18 mouse cellular contexts compared by ENCODE assay signal in the genomic region with DNA sequence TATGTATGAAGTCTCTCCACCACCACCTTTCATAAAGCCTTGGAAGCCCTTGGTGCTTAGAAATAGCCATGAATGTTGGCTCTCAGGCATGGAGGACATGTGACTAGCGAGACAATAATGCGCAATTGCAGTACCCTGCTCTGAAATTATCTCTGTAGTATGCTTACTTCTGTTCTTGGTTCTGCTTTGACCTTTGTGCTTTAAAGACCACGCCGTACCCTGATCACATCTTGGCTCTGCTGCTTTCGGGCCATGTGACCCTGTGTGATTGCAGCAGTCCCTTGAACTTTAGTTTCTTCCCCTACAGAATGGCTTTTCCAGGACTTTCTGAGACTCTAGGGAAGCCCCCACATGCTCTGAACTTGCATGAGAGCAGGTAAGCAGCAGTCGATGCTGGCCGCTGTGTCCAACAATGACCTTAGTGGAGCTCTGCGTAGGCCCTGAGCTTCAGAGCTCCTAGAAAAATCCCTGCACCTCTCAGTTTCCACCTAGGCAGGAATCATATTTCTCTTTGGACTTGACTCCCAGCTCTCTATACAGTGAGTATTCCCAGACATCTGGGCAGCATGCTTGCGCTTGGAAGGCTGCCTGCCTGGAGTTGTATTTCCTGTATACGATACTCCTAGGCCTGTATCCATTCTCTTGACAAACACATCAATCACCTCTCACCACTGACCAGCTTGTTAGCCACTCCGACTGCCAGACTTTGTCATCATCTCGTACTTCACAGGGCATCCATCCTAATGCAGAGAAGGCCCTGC. TPM values are rescaled to one million over a fixed set of nuclear protein-coding genes. Genes with fewer than 3 reads are reported as not detected.
DNase-seq lines count a peak whose midpoint lies in the region; ATAC-seq lines count a peak whose summit lies in the region.
"Had no signal": no experiment of that assay in that cellular context is flagged by ENCODE, and none has a peak within 500 bp of the region (broad histone marks: within the 10 kb centered on the region; RNA-seq: fewer than 3 reads in every experiment).

No protein-coding gene starts in this region.

- no peak overlapping the region for H3K27ac ChIP-seq in kidney, embryonic 14.5 days (ENCODE audit: low read depth, low read length)
- no peak overlapping the region; the same call in 1 of the 2 replicates for H3K27ac ChIP-seq in embryonic facial prominence, embryonic 15.5 days (replicated peaks)
- H3K27ac ChIP-seq in limb, embryonic 12.5 days = peak overlapping the region; percentile 74
- H3K27ac ChIP-seq: forebrain, embryonic 15.5 days; liver, embryonic 12.5 days; neural tube, embryonic 15.5 days had no signal

- H3K4me2 ChIP-seq in kidney, embryonic 14.5 days (replicated peaks; ENCODE audit: low read depth, low read length) = no peak overlapping the region
- H3K4me2 ChIP-seq in embryonic facial prominence, embryonic 15.5 days (replicated peaks) = no peak overlapping the region
- H3K4me2 ChIP-seq in limb, embryonic 12.5 days = no peak overlapping the region
- H3K4me2 ChIP-seq: forebrain, embryonic 15.5 days; liver, embryonic 12.5 days; midbrain, embryonic 11.5 days; neural tube, embryonic 15.5 days had no signal

- H3K4me3 ChIP-seq in kidney, embryonic 14.5 days (ENCODE audit: low read length) = no peak overlapping the region
- H3K4me3 ChIP-seq in embryonic facial prominence, embryonic 15.5 days (replicated peaks) = no peak overlapping the region
- no peak overlapping the region for H3K4me3 ChIP-seq in limb, embryonic 12.5 days (replicated peaks)
- H3K4me3 ChIP-seq: forebrain, embryonic 15.5 days; liver, embryonic 12.5 days; neural tube, embryonic 15.5 days had no signal

- no peaks in the 10 kb centered on the region for H3K36me3 ChIP-seq in kidney, embryonic 14.5 days (ENCODE audit: control insufficient read depth, insufficient read depth, low read length)
- no peaks in the 10 kb centered on the region for H3K36me3 ChIP-seq in embryonic facial prominence, embryonic 15.5 days
- no peaks in the 10 kb centered on the region for H3K36me3 ChIP-seq in limb, embryonic 12.5 days
- H3K36me3 ChIP-seq: forebrain, embryonic 15.5 days; liver, embryonic 12.5 days; neural tube, embryonic 15.5 days had no signal

- 60% methylated on average over 12 of the region's 12 CpGs for WGBS in kidney, embryonic 14.5 days
- 62% methylated on average over 12 of the region's 12 CpGs for WGBS in embryonic facial prominence, embryonic 15.5 days
- WGBS in limb, embryonic 12.5 days = 59% methylated on average over 12 of the region's 12 CpGs

- no peaks in the 10 kb centered on the region for H3K9me3 ChIP-seq in kidney, embryonic 14.5 days (ENCODE audit: control insufficient read depth, low read length)
- H3K9me3 ChIP-seq in embryonic facial prominence, embryonic 15.5 days (replicated peaks) = no peaks in the 10 kb centered on the region
- H3K9me3 ChIP-seq in limb, embryonic 12.5 days = no peaks in the 10 kb centered on the region
- H3K9me3 ChIP-seq: forebrain, embryonic 15.5 days; liver, embryonic 12.5 days; neural tube, embryonic 15.5 days had no signal

- H3K4me1 ChIP-seq in kidney, embryonic 14.5 days (ENCODE audit: control insufficient read depth, insufficient read depth, low read length) = 0 out of 2 replicates have a peak, but pooled peaks cover 5% of the 10 kb centered on the region
- H3K4me1 ChIP-seq in embryonic facial prominence, embryonic 15.5 days = no peaks in the 10 kb centered on the region
- H3K4me1 ChIP-seq in limb, embryonic 12.5 days (replicated peaks) = peaks cover 16% of the 10 kb centered on the region; the same call in 1 of the 2 replicates
- H3K4me1 ChIP-seq: forebrain, embryonic 15.5 days; liver, embryonic 12.5 days; neural tube, embryonic 15.5 days had no signal

- ATAC-seq in kidney, embryonic 14.5 days (ENCODE audit: low FRiP score, low TSS enrichment) = peak; percentile 66; the same call in 1 of the 2 replicates
- peak; percentile 63; the same call in 1 of the 2 replicates for ATAC-seq in embryonic facial prominence, embryonic 15.5 days (ENCODE audit: insufficient number of reproducible peaks, low FRiP score, low TSS enrichment, low read depth)
- peak; percentile 67; the same call in 1 of the 2 replicates for ATAC-seq in limb, embryonic 12.5 days (ENCODE audit: insufficient number of reproducible peaks, insufficient read depth, low FRiP score, low TSS enrichment, low read depth)
- ATAC-seq: forebrain, embryonic 15.5 days; liver, embryonic 12.5 days had no signal

- no peaks in the 10 kb centered on the region for H3K27me3 ChIP-seq in kidney, embryonic 14.5 days (ENCODE audit: control insufficient read depth, insufficient read depth, low read length)
- no peaks in the 10 kb centered on the region for H3K27me3 ChIP-seq in embryonic facial prominence, embryonic 15.5 days
- H3K27me3 ChIP-seq in limb, embryonic 12.5 days = no peaks in the 10 kb centered on the region
- H3K27me3 ChIP-seq: forebrain, embryonic 15.5 days; liver, embryonic 12.5 days had no signal

- DNase-seq in kidney, adult 18-20 months = no peak
- DNase-seq in embryo, embryonic 10.5 days (ENCODE audit: low spot score) = peak; percentile 20
- DNase-seq in B cell, adult 2 months = no peak
- DNase-seq in adrenal gland, postnatal 36 days = no peak
- DNase-seq in cerebellum, adult 11-12 months = no peak
- DNase-seq: cerebellum, postnatal 10 days; kidney, adult 8-10 months; right cerebral cortex, postnatal 14 days had no signal

- H3K9ac ChIP-seq in kidney, embryonic 14.5 days (ENCODE audit: low read depth, low read length) = no peak overlapping the region
- H3K9ac ChIP-seq in embryonic facial prominence, embryonic 15.5 days = no peak overlapping the region
- H3K9ac ChIP-seq in limb, embryonic 12.5 days (replicated peaks) = no peak overlapping the region
- H3K9ac ChIP-seq: forebrain, embryonic 15.5 days; liver, embryonic 12.5 days; neural tube, embryonic 15.5 days had no signal

RNA-seq across cellular contexts. Expression of gene Csrp3, which starts 2.4 kb away (rescaled TPM):
- 0.26 TPM in 1 of 2 replicates, not detected in the other for polyA plus RNA-seq in kidney, embryonic 14.5 days (2014; fragmentation: Nextera tagmentation; extraction: Ambion mirVana)
- polyA plus RNA-seq in embryonic facial prominence, embryonic 15.5 days (2015; fragmentation: Nextera tagmentation; extraction: Ambion mirVana) = 101 and 131 TPM in 2 replicates
- polyA plus RNA-seq in limb, embryonic 12.5 days (2016; fragmentation: Nextera tagmentation; extraction: Ambion mirVana) = 7.6 and 8.4 TPM in 2 replicates
- not detected for total RNA-seq in adrenal gland, postnatal 36 days (2021)
- total RNA-seq: layer of hippocampus, postnatal 10 days had no signal
- polyA plus RNA-seq: brain, embryonic 14.5 days; midbrain, embryonic 11.5 days; testis, adult 2 months had no signal

RNA-seq across cellular contexts. Expression of gene E2f8, which starts 36.0 kb away (rescaled TPM):
- 16.2 and 25.4 TPM in 2 replicates for polyA plus RNA-seq in kidney, embryonic 14.5 days (2014; fragmentation: Nextera tagmentation; extraction: Ambion mirVana)
- 18.8 and 20.5 TPM in 2 replicates for polyA plus RNA-seq in embryonic facial prominence, embryonic 15.5 days (2015; fragmentation: Nextera tagmentation; extraction: Ambion mirVana)
- polyA plus RNA-seq in limb, embryonic 12.5 days (2016; fragmentation: Nextera tagmentation; extraction: Ambion mirVana) = 13.7 and 15.4 TPM in 2 replicates
- total RNA-seq in adrenal gland, postnatal 36 days (2021) = 1 to 10 TPM; 1.9 to 2.2 TPM

RNA-seq across cellular contexts. Expression of gene Zdhhc13, which starts 56.6 kb away (rescaled TPM):
- 43.9 and 52.8 TPM in 2 replicates for polyA plus RNA-seq in kidney, embryonic 14.5 days (2014; fragmentation: Nextera tagmentation; extraction: Ambion mirVana)
- 29.9 and 33.7 TPM in 2 replicates for polyA plus RNA-seq in embryonic facial prominence, embryonic 15.5 days (2015; fragmentation: Nextera tagmentation; extraction: Ambion mirVana)
- 29.6 TPM in 2 replicates for polyA plus RNA-seq in limb, embryonic 12.5 days (2016; fragmentation: Nextera tagmentation; extraction: Ambion mirVana)
- total RNA-seq in adrenal gland, postnatal 36 days (2021) = 10 to 100 TPM; 10.3 to 11.8 TPM

Comparison
In these comparisons a context has a peak if more than half of its experiments do, and no peak if none do; other contexts are left out.
1. RNA of gene Csrp3, which starts 2.4 kb away (polyA plus RNA-seq): 101 to 131 TPM in embryonic facial prominence, embryonic 15.5 days; 7.6 to 8.4 TPM in limb, embryonic 12.5 days and 0.26 TPM in kidney, embryonic 14.5 days; every median in the first group is over 10 times any median in the second.
2. Peak in every context shown above with its lines, with median percentiles within 50 percentile points of each other: ATAC-seq.